Mouse (Mus musculus) forebrain, embryonic 13.5 days (tissue): ENCODE data around the gene Ogfr. TPM values are rescaled to one million over a fixed set of nuclear protein-coding genes. Genes with fewer than 3 reads are reported as not detected.

ENCODE experiments used
- ATAC-seq: fragments of 200-750 bp; cut with Nextera tagmentation; 2 replicates; pipeline ENCODE4 v1.8.0; 2017
- H3K27ac ChIP-seq: fragments of 300-500 bp; sonication (generic); 2 replicates; pipeline ENCODE4 v1.5.1; 2015; ENCODE audit warnings: inconsistent platforms, mild to moderate bottlenecking, moderate library complexity
- H3K27me3 ChIP-seq: fragments of 300-500 bp; sonication (generic); 2 replicates; pipeline ENCODE4 v1.6.1; 2015; ENCODE audit warnings: mild to moderate bottlenecking, inconsistent platforms
- H3K36me3 ChIP-seq: fragments of 300-500 bp; sonication (generic); 2 replicates; pipeline ENCODE4 v1.6.1; 2015; ENCODE audit warnings: mild to moderate bottlenecking, inconsistent platforms; ENCODE audit not compliant: poor library complexity, severe bottlenecking
- H3K4me1 ChIP-seq: fragments of 300-500 bp; sonication (generic); 2 replicates; pipeline ENCODE4 v1.6.1; 2015; ENCODE audit warnings: inconsistent platforms
- H3K4me2 ChIP-seq: fragments of 300-500 bp; sonication (generic); 2 replicates; pipeline ENCODE4 v1.6.1; 2015; ENCODE audit warnings: inconsistent platforms, mild to moderate bottlenecking, moderate library complexity
- H3K4me3 ChIP-seq: fragments of 300-500 bp; sonication (generic); 2 replicates; pipeline ENCODE4 v1.5.1; 2015; ENCODE audit warnings: mild to moderate bottlenecking, inconsistent platforms
- H3K9ac ChIP-seq: fragments of 300-500 bp; sonication (generic); 2 replicates; pipeline ENCODE4 v1.6.1; 2015; ENCODE audit warnings: mild to moderate bottlenecking, inconsistent platforms
- H3K9me3 ChIP-seq: fragments of 300-500 bp; sonication (generic); replicated peaks from 2 replicates; pipeline ENCODE4 v1.6.1; 2016; ENCODE audit warnings: inconsistent platforms
- WGBS: fragments of 180-500 bp; shearing (Covaris S2); methylation state at CpG from one replicate; pipeline ENCODE4 v1.1.7; 2015; 5-methylcytosine and 5-hydroxymethylcytosine counted together
- polyA plus RNA-seq: library from polyadenylated mRNA; unstranded; fragments of >200 nt; fragmentation: Nextera tagmentation; extraction: Ambion mirVana; gene quantifications from 2 replicates; pipeline ENCODE4 v1.2.1, GENCODE M21; 2015

Gene Ogfr
- polyA plus RNA-seq, 1 experiment from 2014 or later, result 79.8 TPM

- no peak overlapping the region for H3K9ac ChIP-seq
- ATAC-seq, result no peak
- H3K9me3 ChIP-seq, result no peaks in the 10 kb centered on the region
- WGBS, result 50% methylated on average over 6 of the region's 6 CpGs
- 0 out of 2 replicates have a peak overlapping the region, but pooled peaks have one; percentile 31 for H3K27ac ChIP-seq
- peaks cover 14% of the 10 kb centered on the region for H3K4me1 ChIP-seq
- no peak overlapping the region for H3K4me2 ChIP-seq
- H3K4me3 ChIP-seq, result no peak overlapping the region
- H3K36me3 ChIP-seq, result no peaks in the 10 kb centered on the region
- H3K27me3 ChIP-seq, result no peaks in the 10 kb centered on the region
Observed at GRCm38 (mm10) chr2:180604781-180605180, 15.7 kb downstream of the Ogfr start.

- Histone ChIP-seq H3K27ac (no peak overlapping the region), H3K36me3 (no peaks in the 10 kb centered on the region), H3K4me3 (no peak overlapping the region), H3K4me1 (no peaks in the 10 kb centered on the region), H3K9ac (no peak overlapping the region), H3K4me2 (no peak overlapping the region), H3K27me3 (no peaks in the 10 kb centered on the region), H3K9me3 (no peaks in the 10 kb centered on the region)
- ATAC-seq, result no peak
- WGBS, result 79% methylated on average over 4 of the region's 4 CpGs
Observed at GRCm38 (mm10) chr2:180610283-180610682, 21.2 kb downstream of the Ogfr start.

GRCm38 (mm10) chr2:180611882-180612281, 22.8 kb downstream of the Ogfr start:
- Histone ChIP-seq H3K4me3 (no peak overlapping the region), H3K9me3 (no peaks in the 10 kb centered on the region), H3K27ac (no peak overlapping the region), H3K4me1 (no peaks in the 10 kb centered on the region), H3K36me3 (no peaks in the 10 kb centered on the region), H3K4me2 (no peak overlapping the region), H3K27me3 (no peaks in the 10 kb centered on the region), H3K9ac (no peak overlapping the region)
- no peak for ATAC-seq
- WGBS, result 76% methylated on average over 2 of the region's 2 CpGs

GRCm38 (mm10) chr2:180641576-180642554, 52.8 kb downstream of the Ogfr start:
- Histone ChIP-seq H3K36me3 (no peaks in the 10 kb centered on the region), H3K4me2 (peak overlapping the region; percentile 51), H3K27ac (no peak overlapping the region), H3K9me3 (peaks cover 22% of the 10 kb centered on the region), H3K9ac (no peak overlapping the region), H3K27me3 (peaks cover 65% of the 10 kb centered on the region), H3K4me1 (peaks cover 5% of the 10 kb centered on the region; the same call in 1 of the 2 replicates), H3K4me3 (peak overlapping the region; percentile 37)
- peak; percentile 30; the same call in 1 of the 2 replicates for ATAC-seq
- 3% methylated on average over 73 of the region's 112 CpGs for whole genome bisulfite sequencing

- Histone ChIP-seq H3K4me3 (peak within 1 kb of the TSS; percentile 37), H3K9me3 (peaks cover 22% of the 10 kb centered on the region), H3K9ac (no peak within 1 kb of the TSS), H3K4me1 (peaks cover 5% of the 10 kb centered on the region; the same call in 1 of the 2 replicates), H3K27me3 (peaks cover 67% of the 10 kb centered on the region), H3K36me3 (no peaks in the 10 kb centered on the region), H3K4me2 (peak within 1 kb of the TSS; percentile 51), H3K27ac (no peak within 1 kb of the TSS)
- no peak for ATAC-seq
- WGBS, result 2% methylated on average over 31 of the region's 56 CpGs
Observed at GRCm38 (mm10) chr2:180642555-180643260, 53.7 kb downstream of the Ogfr start, which contains the start of gene Tcfl5. TSS of gene Tcfl5 (minus strand) at chr2:180642708.

- Histone ChIP-seq H3K36me3 (no peaks in the 10 kb centered on the region), H3K27ac (no peak overlapping the region), H3K4me2 (no peak overlapping the region), H3K9me3 (peaks cover 22% of the 10 kb centered on the region), H3K27me3 (peaks cover 65% of the 10 kb centered on the region), H3K9ac (no peak overlapping the region), H3K4me1 (peaks cover 5% of the 10 kb centered on the region; the same call in 1 of the 2 replicates), H3K4me3 (no peak overlapping the region)
- no peak for ATAC-seq
Observed at GRCm38 (mm10) chr2:180643626-180644025, 54.6 kb downstream of the Ogfr start.

Other genes starting within 250 kb of the Ogfr start
- 1.1 and 2.1 TPM in 2 replicates for gene Slco4a1, start 133.0 kb upstream of the Ogfr start, polyA plus RNA-seq
- gene Ntsr1, start 89.3 kb upstream of the Ogfr start, polyA plus RNA-seq, result 2.2 and 2.3 TPM in 2 replicates
- gene Mrgbp, start 7.9 kb upstream of the Ogfr start, polyA plus RNA-seq, result 50.7 and 53.6 TPM in 2 replicates
- 17.4 and 21.9 TPM in 2 replicates for gene Col9a3, start 8.5 kb downstream of the Ogfr start, polyA plus RNA-seq
- gene Tcfl5, start 53.5 kb downstream of the Ogfr start, polyA plus RNA-seq, result 0.08 TPM in 1 of 2 replicates, not detected in the other
- gene Dido1, start 120.8 kb downstream of the Ogfr start, polyA plus RNA-seq, result 33.4 and 35.7 TPM in 2 replicates
- gene Gid8, start 120.9 kb downstream of the Ogfr start, polyA plus RNA-seq, result 55.3 and 56.3 TPM in 2 replicates
- 0.18 and 0.58 TPM in 2 replicates for gene Slc17a9, start 136.0 kb downstream of the Ogfr start, polyA plus RNA-seq
- gene Bhlhe23, start 187.7 kb downstream of the Ogfr start, polyA plus RNA-seq, result 0.40 and 1.2 TPM in 2 replicates